Mouse (Mus musculus) testis, adult 2 months (tissue): ENCODE results near the gene Kcnip4. TPM values are rescaled to one million over a fixed set of nuclear protein-coding genes. Genes with fewer than 3 reads are reported as not detected.

Experiments
- H3K27ac ChIP-seq: fragments of 200-500 bp; 2 replicates; pipeline ENCODE4 v1.5.1; 2012; ENCODE audit warnings: low read depth, low read length; ENCODE audit not compliant: control insufficient read depth, insufficient read depth
- H3K27me3 ChIP-seq: fragments of 200-500 bp; 2 replicates; pipeline ENCODE4 v1.6.1; 2012; ENCODE audit warnings: mild to moderate bottlenecking, low read length, moderate library complexity; ENCODE audit not compliant: control insufficient read depth, insufficient read depth
- H3K36me3 ChIP-seq: fragments of 200-500 bp; 2 replicates; pipeline ENCODE4 v1.6.1; 2012; ENCODE audit warnings: mild to moderate bottlenecking, low read length; ENCODE audit not compliant: control insufficient read depth, insufficient read depth
- H3K4me1 ChIP-seq: fragments of 200-500 bp; 2 replicates; pipeline ENCODE4 v1.6.1; 2012; ENCODE audit warnings: low read length; ENCODE audit not compliant: control insufficient read depth, insufficient read depth
- H3K4me3 ChIP-seq: fragments of 200-500 bp; 2 replicates; pipeline ENCODE4 v1.5.1; 2012; ENCODE audit warnings: low read depth, mild to moderate bottlenecking, low read length, moderate library complexity, mixed read lengths; ENCODE audit not compliant: control insufficient read depth
- CTCF ChIP-seq: fragments of 200-500 bp; IDR thresholded peaks from 2 replicates; pipeline ENCODE4 v1.5.1; 2012; ENCODE audit warnings: low read depth, mild to moderate bottlenecking, inconsistent platforms, low read length, moderate library complexity; ENCODE audit not compliant: control insufficient read depth, insufficient read depth, insufficient replicate concordance
- POLR2A ChIP-seq: fragments of 200-500 bp; IDR thresholded peaks from 2 replicates; pipeline ENCODE4 v1.6.1; 2012; ENCODE audit warnings: low read depth, mild to moderate bottlenecking, inconsistent platforms, low read length, moderate library complexity; ENCODE audit not compliant: control insufficient read depth
- polyA plus RNA-seq: library from polyadenylated mRNA; depleted of rRNA; stranded (reverse); fragments of >200 nt; gene quantifications from 2 replicates; pipeline ENCODE4 v1.2.3, GENCODE M21; 2012

Gene Kcnip4
- polyA plus RNA-seq, 1 experiment = 2.2 TPM

DNA sequence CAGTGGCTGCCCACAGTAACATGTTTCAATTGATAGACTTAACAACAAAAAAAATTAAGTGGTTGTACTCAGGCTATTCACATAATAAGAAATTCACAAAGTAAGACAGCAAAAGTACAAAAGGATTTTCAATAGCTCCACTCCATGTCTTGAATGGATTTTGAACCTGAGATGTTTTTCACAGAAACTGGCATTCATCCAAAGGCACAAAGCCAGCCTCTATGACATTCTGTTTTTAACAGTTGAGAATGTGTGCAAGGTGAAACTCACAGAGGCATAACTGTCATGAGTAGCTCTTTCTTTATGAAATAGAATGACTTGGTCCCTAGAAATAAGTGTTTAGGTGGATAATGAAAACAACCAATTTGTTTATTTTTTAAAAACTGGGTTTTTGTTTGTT is 206.0 kb downstream of the Kcnip4 start:
- Histone ChIP-seq H3K27me3 (no peaks in the 10 kb centered on the region), H3K4me1 (no peaks in the 10 kb centered on the region), H3K27ac (no peak overlapping the region), H3K36me3 (no peaks in the 10 kb centered on the region), H3K4me3 (no peak overlapping the region)
- TF ChIP-seq CTCF = no peak
- TF ChIP-seq POLR2A = no peak

DNA sequence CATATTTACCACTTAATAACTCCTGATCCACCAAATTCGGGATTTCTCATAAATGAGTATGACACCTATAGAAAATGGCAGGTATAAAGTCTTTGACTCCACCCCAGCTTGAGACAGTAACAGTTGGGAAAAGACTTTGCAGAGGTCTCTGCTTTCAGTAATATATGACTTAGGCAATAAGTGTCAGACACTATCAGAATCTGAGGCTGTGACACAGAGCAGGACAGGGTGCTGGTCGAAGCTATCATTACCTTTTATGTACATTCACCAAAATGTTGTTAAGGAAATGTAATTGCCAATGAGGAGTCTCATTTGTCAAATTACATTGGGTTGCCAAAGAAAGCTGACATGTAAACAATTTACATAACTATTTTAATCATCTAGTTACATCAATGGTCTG is 206.8 kb downstream of the Kcnip4 start:
- Histone ChIP-seq H3K4me3 (no peak overlapping the region), H3K27ac (no peak overlapping the region), H3K36me3 (no peaks in the 10 kb centered on the region), H3K27me3 (no peaks in the 10 kb centered on the region), H3K4me1 (no peaks in the 10 kb centered on the region)
- TF ChIP-seq CTCF = no peak
- no peak for TF ChIP-seq POLR2A

DNA sequence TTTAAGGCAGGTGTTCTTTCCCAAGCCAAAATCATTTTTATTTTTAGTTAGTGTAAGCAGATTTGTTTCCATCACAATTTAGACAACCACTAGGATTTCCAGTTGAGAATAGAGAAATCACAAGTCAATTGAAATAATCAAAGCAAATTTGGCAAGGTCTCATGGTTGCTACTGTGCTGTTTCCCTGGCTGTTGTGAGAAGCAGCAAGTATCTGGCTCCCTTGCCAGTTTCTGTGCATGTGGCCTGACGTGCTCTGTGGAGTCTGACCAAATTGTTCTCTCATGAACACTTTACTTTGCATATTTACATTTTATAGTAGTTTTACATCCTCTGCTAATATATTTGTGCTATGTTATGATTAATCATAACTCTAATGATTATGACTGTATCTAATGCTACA is 217.9 kb downstream of the Kcnip4 start:
- Histone ChIP-seq H3K4me3 (no peak overlapping the region), H3K36me3 (no peaks in the 10 kb centered on the region), H3K27me3 (no peaks in the 10 kb centered on the region), H3K4me1 (no peaks in the 10 kb centered on the region), H3K27ac (no peak overlapping the region)
- TF ChIP-seq CTCF = no peak
- TF ChIP-seq POLR2A = no peak

DNA sequence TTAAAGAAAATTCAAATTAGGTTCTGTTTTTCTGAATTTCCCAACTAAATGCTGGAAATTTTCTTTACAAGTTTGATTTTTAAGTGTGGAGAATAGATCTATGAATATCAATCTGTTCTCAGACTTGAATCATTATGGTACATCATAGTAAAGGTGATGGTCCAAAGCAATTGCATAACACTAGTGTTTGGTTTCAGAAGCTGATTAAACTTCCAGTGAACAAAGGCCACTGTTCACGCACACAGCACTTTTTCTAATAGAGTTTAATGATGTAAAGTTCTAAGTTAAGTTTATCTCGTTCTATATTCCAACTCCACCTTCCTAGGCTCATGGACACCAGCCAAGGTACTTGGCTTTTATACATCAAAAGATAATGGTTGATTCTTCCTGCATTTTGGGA is 219.4 kb downstream of the Kcnip4 start:
- Histone ChIP-seq H3K27me3 (no peaks in the 10 kb centered on the region), H3K36me3 (no peaks in the 10 kb centered on the region), H3K27ac (no peak overlapping the region), H3K4me3 (no peak overlapping the region), H3K4me1 (no peaks in the 10 kb centered on the region)
- TF ChIP-seq POLR2A = no peak
- TF ChIP-seq CTCF = no peak

DNA sequence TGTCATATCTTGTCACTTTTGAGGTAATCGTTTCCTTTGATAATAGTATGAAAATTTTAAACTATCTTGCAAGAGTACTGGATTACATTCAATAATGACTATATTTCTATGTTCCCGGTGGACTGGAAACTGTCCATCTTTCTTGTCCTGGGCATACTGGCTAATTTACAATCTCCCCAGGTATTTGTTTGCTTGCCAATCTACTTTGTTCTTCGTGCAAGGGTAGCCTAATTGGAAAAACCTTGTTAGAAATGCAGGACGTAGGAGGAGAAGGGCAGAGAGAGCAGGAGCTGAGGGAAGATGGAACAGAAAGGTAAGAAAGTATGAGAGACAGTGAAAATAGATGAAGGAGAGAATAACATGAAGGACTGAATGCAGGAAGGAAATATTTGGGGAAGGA is 226.1 kb downstream of the Kcnip4 start:
- Histone ChIP-seq H3K27ac (no peak overlapping the region), H3K4me3 (no peak overlapping the region), H3K4me1 (no peaks in the 10 kb centered on the region), H3K27me3 (no peaks in the 10 kb centered on the region), H3K36me3 (no peaks in the 10 kb centered on the region)
- TF ChIP-seq CTCF (no peak), POLR2A (no peak)

DNA sequence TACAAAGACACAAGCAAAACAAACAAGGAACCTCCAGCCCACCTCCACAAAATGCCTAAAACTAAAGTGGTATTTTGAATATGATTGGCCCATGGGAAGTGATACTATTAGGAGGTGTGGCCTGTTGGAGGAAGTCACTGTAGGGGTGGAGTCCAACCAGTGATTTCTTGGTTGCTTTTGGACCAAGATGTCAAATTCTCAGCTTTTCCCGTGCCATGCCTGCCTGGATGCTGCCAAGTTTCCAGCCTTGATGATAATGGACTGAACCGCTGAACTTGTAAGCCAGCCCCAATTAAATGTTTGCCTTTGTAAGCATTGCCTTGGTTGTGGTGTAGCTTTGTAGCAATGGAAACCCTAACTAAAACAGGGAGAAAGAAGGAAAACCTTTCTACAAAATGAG is 232.3 kb downstream of the Kcnip4 start:
- Histone ChIP-seq H3K4me1 (no peaks in the 10 kb centered on the region), H3K27me3 (no peaks in the 10 kb centered on the region), H3K27ac (no peak overlapping the region), H3K4me3 (no peak overlapping the region), H3K36me3 (no peaks in the 10 kb centered on the region)
- TF ChIP-seq POLR2A = no peak
- no peak for TF ChIP-seq CTCF

DNA sequence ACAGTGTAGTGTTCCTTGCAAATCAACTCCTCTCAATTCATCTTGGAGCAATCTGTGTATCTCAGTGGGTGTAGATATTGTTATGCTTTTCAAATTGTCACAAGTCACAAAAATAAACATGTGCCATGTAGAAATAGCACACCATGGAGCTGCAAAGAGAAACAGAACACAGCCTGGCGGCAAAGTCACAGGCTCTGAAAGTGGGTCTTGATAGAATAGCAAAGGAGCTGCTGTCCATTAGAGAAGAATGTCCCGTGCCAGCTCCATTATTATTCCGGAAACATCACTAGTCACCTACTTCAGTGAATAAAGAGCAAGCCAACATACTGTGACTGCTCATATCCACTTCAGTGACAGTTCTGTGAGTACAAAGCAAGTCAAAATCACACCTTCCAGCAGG is 232.9 kb downstream of the Kcnip4 start:
- Histone ChIP-seq H3K4me3 (no peak overlapping the region), H3K27ac (no peak overlapping the region), H3K36me3 (no peaks in the 10 kb centered on the region), H3K4me1 (no peaks in the 10 kb centered on the region), H3K27me3 (no peaks in the 10 kb centered on the region)
- TF ChIP-seq CTCF (no peak), POLR2A (no peak)
